Mouse (Mus musculus): ENCODE data around the gene Gm17455. TPM values are rescaled to one million over a fixed set of nuclear protein-coding genes. Genes with fewer than 3 reads are reported as not detected.

Gm17455 gene
- total RNA-seq, 1 experiment = 0.31 TPM

- Histone ChIP-seq H3K9me3 (ENCODE audit: control insufficient read depth, insufficient read depth, low read depth, low read length) (no peaks in the 10 kb centered on the region), H3K36me3 (ENCODE audit: control insufficient read depth, insufficient read depth, low read length, poor library complexity, severe bottlenecking) (no peaks in the 10 kb centered on the region), H3K27ac (ENCODE audit: insufficient read depth, low read depth, low read length, poor library complexity, severe bottlenecking) (no peak overlapping the region), H3K9ac (ENCODE audit: insufficient read depth, low read depth, low read length, poor library complexity, severe bottlenecking) (no peak overlapping the region), H3K4me3 (ENCODE audit: insufficient read depth in 1 of 2, low read depth in 1 of 2, low read length in 2 of 2, poor library complexity in 1 of 2, severe bottlenecking in 1 of 2) (no peak overlapping the region), H3K4me1 (ENCODE audit: control insufficient read depth in 2 of 2, insufficient read depth in 2 of 2, low read length in 2 of 2, poor library complexity in 1 of 2) (no peaks in the 10 kb centered on the region)
- TF ChIP-seq CHD2 (IDR thresholded peaks at IDR 0.05; ENCODE audit: low read depth, low read length) = no peak
- TF ChIP-seq MAFK (IDR thresholded peaks at IDR 0.05; ENCODE audit: insufficient read depth, low read depth, low read length) = no peak
- TF ChIP-seq ZC3H11A (IDR thresholded peaks at IDR 0.05; ENCODE audit: borderline replicate concordance, low read depth, low read length) = no peak
- TF ChIP-seq HCFC1 (IDR thresholded peaks at IDR 0.05; ENCODE audit: borderline replicate concordance, insufficient read depth, low read length) = no peak
- in situ Hi-C loops (cut with MboI; ENCODE audit: low sequenced_read_pairs in 2 of 2, unreplicated experiment in 2 of 2) = no loop called here
- DNase-seq (ENCODE audit: low read depth, low spot score) = no peak
These were observed 25.5 kb upstream of the Gm17455 start for GRCm38 (mm10) chr10:60373937-60374578.

- Histone ChIP-seq H3K27ac (ENCODE audit: insufficient read depth, low read depth, low read length, poor library complexity, severe bottlenecking) (no peak overlapping the region), H3K9ac (ENCODE audit: insufficient read depth, low read depth, low read length, poor library complexity, severe bottlenecking) (no peak overlapping the region), H3K4me1 (ENCODE audit: control insufficient read depth in 2 of 2, insufficient read depth in 2 of 2, low read length in 2 of 2, poor library complexity in 1 of 2) (peaks cover 0 to 6% of the 10 kb centered on the region in 2 experiments; a peak in 1 of 4 replicates), H3K4me3 (ENCODE audit: insufficient read depth in 1 of 2, low read depth in 1 of 2, low read length in 2 of 2, poor library complexity in 1 of 2, severe bottlenecking in 1 of 2) (no peak overlapping the region), H3K36me3 (ENCODE audit: control insufficient read depth, insufficient read depth, low read length, poor library complexity, severe bottlenecking) (no peaks in the 10 kb centered on the region), H3K9me3 (ENCODE audit: control insufficient read depth, insufficient read depth, low read depth, low read length) (no peaks in the 10 kb centered on the region)
- in situ Hi-C loops (cut with MboI; ENCODE audit: low sequenced_read_pairs in 2 of 2, unreplicated experiment in 2 of 2) = no loop called here
- no peak for TF ChIP-seq ZNF384 (IDR thresholded peaks at IDR 0.05; ENCODE audit: low read depth, low read length)
- DNase-seq (ENCODE audit: low read depth, low spot score) = no peak
These were observed 22.8 kb upstream of the Gm17455 start for GRCm38 (mm10) chr10:60376704-60377103.

- H3K36me3 ChIP-seq (ENCODE audit: control insufficient read depth, insufficient read depth, low read length, poor library complexity, severe bottlenecking) = no peaks in the 10 kb centered on the region
- in situ Hi-C loops (cut with MboI; ENCODE audit: low sequenced_read_pairs in 2 of 2, unreplicated experiment in 2 of 2) = no loop called here
- H3K9me3 ChIP-seq (ENCODE audit: control insufficient read depth, insufficient read depth, low read depth, low read length) = no peaks in the 10 kb centered on the region
- H3K27ac ChIP-seq (ENCODE audit: insufficient read depth, low read depth, low read length, poor library complexity, severe bottlenecking) = no peak overlapping the region
- no peak for DNase-seq (ENCODE audit: low read depth, low spot score)
- TF ChIP-seq HCFC1 (IDR thresholded peaks at IDR 0.05; ENCODE audit: borderline replicate concordance, insufficient read depth, low read length) (no peak), CHD2 (IDR thresholded peaks at IDR 0.05; ENCODE audit: low read depth, low read length) (no peak), MAFK (IDR thresholded peaks at IDR 0.05; ENCODE audit: insufficient read depth, low read depth, low read length) (no peak), ZC3H11A (IDR thresholded peaks at IDR 0.05; ENCODE audit: borderline replicate concordance, low read depth, low read length) (no peak), ZNF384 (IDR thresholded peaks at IDR 0.05; ENCODE audit: low read depth, low read length) (no peak)
- peaks cover 0 to 6% of the 10 kb centered on the region in 2 experiments; a peak in 1 of 4 replicates for H3K4me1 ChIP-seq (ENCODE audit: control insufficient read depth in 2 of 2, insufficient read depth in 2 of 2, low read length in 2 of 2, poor library complexity in 1 of 2)
- H3K4me3 ChIP-seq (ENCODE audit: insufficient read depth in 1 of 2, low read depth in 1 of 2, low read length in 2 of 2, poor library complexity in 1 of 2, severe bottlenecking in 1 of 2) = no peak overlapping the region
- H3K9ac ChIP-seq (ENCODE audit: insufficient read depth, low read depth, low read length, poor library complexity, severe bottlenecking) = no peak overlapping the region
These were observed 20.0 kb upstream of the Gm17455 start for GRCm38 (mm10) chr10:60379419-60379957.

GRCm38 (mm10) chr10:60380229-60380628 lies 19.3 kb upstream of the Gm17455 start:
- in situ Hi-C loops (cut with MboI; ENCODE audit: low sequenced_read_pairs in 2 of 2, unreplicated experiment in 2 of 2) = no loop called here
- no peak for DNase-seq (ENCODE audit: low read depth, low spot score)
- no peaks in the 10 kb centered on the region for H3K36me3 ChIP-seq (ENCODE audit: control insufficient read depth, insufficient read depth, low read length, poor library complexity, severe bottlenecking)
- TF ChIP-seq ZC3H11A (IDR thresholded peaks at IDR 0.05; ENCODE audit: borderline replicate concordance, low read depth, low read length) = no peak
- TF ChIP-seq MAFK (IDR thresholded peaks at IDR 0.05; ENCODE audit: insufficient read depth, low read depth, low read length) = no peak
- no peak for TF ChIP-seq CHD2 (IDR thresholded peaks at IDR 0.05; ENCODE audit: low read depth, low read length)
- H3K4me3 ChIP-seq (ENCODE audit: insufficient read depth in 1 of 2, low read depth in 1 of 2, low read length in 2 of 2, poor library complexity in 1 of 2, severe bottlenecking in 1 of 2) = no peak overlapping the region
- no peak overlapping the region for H3K9ac ChIP-seq (ENCODE audit: insufficient read depth, low read depth, low read length, poor library complexity, severe bottlenecking)
- no peak overlapping the region for H3K27ac ChIP-seq (ENCODE audit: insufficient read depth, low read depth, low read length, poor library complexity, severe bottlenecking)
- H3K4me1 ChIP-seq (ENCODE audit: control insufficient read depth in 2 of 2, insufficient read depth in 2 of 2, low read length in 2 of 2, poor library complexity in 1 of 2) = peaks cover 0 to 6% of the 10 kb centered on the region in 2 experiments; a peak in 1 of 4 replicates
- no peaks in the 10 kb centered on the region for H3K9me3 ChIP-seq (ENCODE audit: control insufficient read depth, insufficient read depth, low read depth, low read length)
